In genomic region chr12:105972673-105973072, GRCm38 (mm10) we compare ENCODE assay signal across 21 mouse cellular contexts. TPM values are rescaled to one million over a fixed set of nuclear protein-coding genes. Genes with fewer than 3 reads are reported as not detected.
DNase-seq lines count a peak whose midpoint lies in the region; ATAC-seq lines count a peak whose summit lies in the region.
"Had no signal": no experiment of that assay in that cellular context is flagged by ENCODE, and none has a peak within 500 bp of the region (broad histone marks: within the 10 kb centered on the region; RNA-seq: fewer than 3 reads in every experiment).

No protein-coding gene starts in this region.

- no peak overlapping the region for H3K9ac ChIP-seq in midbrain, embryonic 14.5 days (replicated peaks; ENCODE audit: low read length)
- H3K9ac ChIP-seq in midbrain, embryonic 16.5 days (ENCODE audit: low read depth, low read length): no peak overlapping the region
- H3K9ac ChIP-seq in forebrain, embryonic 16.5 days (replicated peaks; ENCODE audit: low read depth, low read length): no peak overlapping the region
- H3K9ac ChIP-seq in neural tube, embryonic 15.5 days (replicated peaks): no peak overlapping the region
- H3K9ac ChIP-seq: embryonic facial prominence, embryonic 12.5 days; heart, embryonic 15.5 days; limb, embryonic 12.5 days; liver, embryonic 12.5 days had no signal

- ATAC-seq in midbrain, embryonic 14.5 days (ENCODE audit: low FRiP score, low TSS enrichment): no peak
- ATAC-seq in midbrain, embryonic 16.5 days: no peak
- ATAC-seq in forebrain, embryonic 16.5 days: peak; percentile 32; the same call in 1 of the 2 replicates
- ATAC-seq in neural tube, embryonic 15.5 days (ENCODE audit: low FRiP score): peak; percentile 41; the same call in 1 of the 2 replicates
- ATAC-seq: intestine, embryonic 16.5 days; liver, embryonic 12.5 days; Patski had no signal

- no peaks in the 10 kb centered on the region for H3K36me3 ChIP-seq in midbrain, embryonic 14.5 days (ENCODE audit: control insufficient read depth, insufficient read depth, low read length)
- H3K36me3 ChIP-seq in midbrain, embryonic 16.5 days (ENCODE audit: control insufficient read depth, insufficient read depth, low read length): no peaks in the 10 kb centered on the region
- H3K36me3 ChIP-seq in forebrain, embryonic 16.5 days (ENCODE audit: control insufficient read depth, insufficient read depth): no peaks in the 10 kb centered on the region
- no peaks in the 10 kb centered on the region for H3K36me3 ChIP-seq in neural tube, embryonic 15.5 days
- H3K36me3 ChIP-seq: embryonic facial prominence, embryonic 12.5 days; heart, embryonic 15.5 days; limb, embryonic 12.5 days; liver, embryonic 12.5 days had no signal

- WGBS in midbrain, embryonic 14.5 days: 88% methylated on average over 8 of the region's 8 CpGs
- whole genome bisulfite sequencing in midbrain, embryonic 16.5 days: 88% methylated on average over 8 of the region's 8 CpGs
- 87% methylated on average over 8 of the region's 8 CpGs for WGBS in forebrain, embryonic 16.5 days
- WGBS in neural tube, embryonic 15.5 days: 85% methylated on average over 8 of the region's 8 CpGs

- H3K27ac ChIP-seq in midbrain, embryonic 14.5 days (replicated peaks; ENCODE audit: low read depth, low read length): no peak overlapping the region
- H3K27ac ChIP-seq in midbrain, embryonic 16.5 days (ENCODE audit: low read length): no peak overlapping the region
- H3K27ac ChIP-seq in forebrain, embryonic 16.5 days (ENCODE audit: low read length): no peak overlapping the region
- H3K27ac ChIP-seq in neural tube, embryonic 15.5 days (replicated peaks): no peak overlapping the region
- H3K27ac ChIP-seq: embryonic facial prominence, embryonic 12.5 days; heart, adult 2 months; heart, embryonic 15.5 days; kidney, postnatal 0 days; limb, embryonic 12.5 days; liver, embryonic 12.5 days; stomach, postnatal 0 days had no signal

- no peaks in the 10 kb centered on the region for H3K9me3 ChIP-seq in midbrain, embryonic 14.5 days (ENCODE audit: control insufficient read depth, low read length)
- H3K9me3 ChIP-seq in midbrain, embryonic 16.5 days (replicated peaks; ENCODE audit: control insufficient read depth, low read length, poor library complexity, severe bottlenecking): no peaks in the 10 kb centered on the region
- H3K9me3 ChIP-seq in forebrain, embryonic 16.5 days (ENCODE audit: control insufficient read depth, low read length): peaks cover 4% of the 10 kb centered on the region; the same call in 1 of the 2 replicates
- H3K9me3 ChIP-seq in neural tube, embryonic 15.5 days (replicated peaks): no peaks in the 10 kb centered on the region
- H3K9me3 ChIP-seq: embryonic facial prominence, embryonic 12.5 days; heart, embryonic 15.5 days; liver, embryonic 12.5 days had no signal

- peak; percentile 47 for DNase-seq in midbrain, embryonic 14.5 days
- DNase-seq in ZHBTc4 (ENCODE audit: low read depth, low spot score): peak; percentile 57
- no peak for DNase-seq in embryo, embryonic 10.5 days (ENCODE audit: low spot score)
- no peak for DNase-seq in adrenal gland, adult 18-20 months (ENCODE audit: low spot score in 2 of 2)
- DNase-seq: cerebellum, adult 2 months; gastrocnemius, postnatal 25 days; heart, adult 2 months; heart, postnatal 4 days; lung, adult 2 months had no signal

- H3K4me2 ChIP-seq in midbrain, embryonic 14.5 days (ENCODE audit: low read length): no peak overlapping the region
- no peak overlapping the region for H3K4me2 ChIP-seq in midbrain, embryonic 16.5 days (ENCODE audit: low read length)
- no peak overlapping the region for H3K4me2 ChIP-seq in forebrain, embryonic 16.5 days (ENCODE audit: low read length)
- no peak overlapping the region for H3K4me2 ChIP-seq in neural tube, embryonic 15.5 days
- H3K4me2 ChIP-seq: embryonic facial prominence, embryonic 12.5 days; heart, embryonic 15.5 days; limb, embryonic 12.5 days; liver, embryonic 12.5 days had no signal

- H3K4me3 ChIP-seq in midbrain, embryonic 14.5 days (replicated peaks; ENCODE audit: low read depth, low read length): no peak overlapping the region
- no peak overlapping the region for H3K4me3 ChIP-seq in midbrain, embryonic 16.5 days (ENCODE audit: low read depth, low read length)
- no peak overlapping the region for H3K4me3 ChIP-seq in forebrain, embryonic 16.5 days (replicated peaks; ENCODE audit: low read length)
- H3K4me3 ChIP-seq in neural tube, embryonic 15.5 days (replicated peaks): no peak overlapping the region
- H3K4me3 ChIP-seq: embryonic facial prominence, embryonic 12.5 days; erythroblast, embryonic 14.5 days; heart, adult 2 months; heart, embryonic 15.5 days; limb, embryonic 12.5 days; liver, embryonic 12.5 days had no signal

- 0 out of 2 replicates have a peak, but pooled peaks cover 3% of the 10 kb centered on the region for H3K4me1 ChIP-seq in midbrain, embryonic 14.5 days (ENCODE audit: control insufficient read depth, insufficient read depth, low read length)
- H3K4me1 ChIP-seq in midbrain, embryonic 16.5 days (ENCODE audit: control insufficient read depth, insufficient read depth, low read length): peaks cover 4% of the 10 kb centered on the region
- H3K4me1 ChIP-seq in forebrain, embryonic 16.5 days (replicated peaks; ENCODE audit: control insufficient read depth, insufficient read depth, low read length): peaks cover 16% of the 10 kb centered on the region
- H3K4me1 ChIP-seq in neural tube, embryonic 15.5 days: peaks cover 11% of the 10 kb centered on the region
- H3K4me1 ChIP-seq: liver, embryonic 12.5 days had no signal

- H3K27me3 ChIP-seq in midbrain, embryonic 14.5 days (ENCODE audit: control insufficient read depth, insufficient read depth, low read length): no peaks in the 10 kb centered on the region
- H3K27me3 ChIP-seq in midbrain, embryonic 16.5 days (ENCODE audit: control insufficient read depth, insufficient read depth, low read depth, low read length): no peaks in the 10 kb centered on the region
- no peaks in the 10 kb centered on the region for H3K27me3 ChIP-seq in forebrain, embryonic 16.5 days (replicated peaks; ENCODE audit: control insufficient read depth, insufficient read depth, low read length)
- no peaks in the 10 kb centered on the region for H3K27me3 ChIP-seq in neural tube, embryonic 15.5 days (replicated peaks)
- H3K27me3 ChIP-seq: heart, embryonic 15.5 days; Patski had no signal

RNA-seq across cellular contexts. Expression of gene Vrk1, which starts 37.4 kb away (rescaled TPM):
- polyA plus RNA-seq in midbrain, embryonic 14.5 days (2014; fragmentation: Nextera tagmentation; extraction: Ambion mirVana): 34.2 and 42.3 TPM in 2 replicates
- polyA plus RNA-seq in midbrain, embryonic 16.5 days (2015; fragmentation: Nextera tagmentation; extraction: Ambion mirVana): 30.1 and 34.0 TPM in 2 replicates
- polyA plus RNA-seq in forebrain, embryonic 16.5 days (2015; fragmentation: Nextera tagmentation; extraction: Ambion mirVana): 68.3 and 80.2 TPM in 2 replicates
- polyA plus RNA-seq in neural tube, embryonic 15.5 days (2015; fragmentation: Nextera tagmentation; extraction: Ambion mirVana): 24.8 and 40.5 TPM in 2 replicates
- 10 to 100 TPM; 13.1 to 14.4 TPM for total RNA-seq in adrenal gland, adult 18-20 months (2021)

Comparison
In these comparisons a context has a peak if more than half of its experiments do, and no peak if none do; other contexts are left out.
1. ATAC-seq: peak in forebrain, embryonic 16.5 days (single experiment) and neural tube, embryonic 15.5 days (single experiment); none in midbrain, embryonic 14.5 days (single experiment) and midbrain, embryonic 16.5 days (single experiment).
2. DNase-seq: peak in midbrain, embryonic 14.5 days (single experiment) and ZHBTc4 (single experiment); none in embryo, embryonic 10.5 days (single experiment) and adrenal gland, adult 18-20 months (0 of 2).